Mouse (Mus musculus) A20 (cell line): ENCODE measurements around the gene Gm8994.
A peak's percentile ranks its signal among the peaks of the same experiment; 100 is the strongest.
"Not testable (repeated sequence)": the region's sequence is repeated elsewhere in the genome, so short reads cannot be mapped to it uniquely, and the experiment has no call there.

Experiments
- DNase-seq: peaks from one replicate; pipeline ENCODE4 v3.0.0-alpha.2; 2011; ENCODE audit warnings: low read depth, low spot score

The Gm8994 gene

DNA sequence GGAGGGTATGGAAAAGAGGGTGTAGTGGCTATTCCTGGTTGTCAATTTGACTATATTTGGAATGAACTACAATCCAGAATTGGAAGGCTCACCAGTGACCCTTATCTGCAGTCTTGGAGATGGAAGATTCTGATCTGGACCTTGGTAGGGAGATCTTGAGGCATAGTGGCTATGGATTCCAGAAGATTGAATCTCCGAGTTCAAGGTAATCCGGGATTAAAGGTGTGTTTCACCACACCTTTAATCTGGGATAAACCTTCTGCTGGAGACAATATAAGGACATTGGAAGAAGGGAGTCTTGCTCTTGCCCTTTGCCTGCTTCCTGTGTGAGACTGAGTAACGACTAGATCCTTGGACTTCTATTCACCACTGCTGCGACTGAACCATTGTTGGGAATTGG is at the start of gene Gm8994:
Gene Gm8994 (plus strand): TSS at position 301 of the 400 bp plus-strand sequence.
- not testable (repeated sequence) for DNase-seq

DNA sequence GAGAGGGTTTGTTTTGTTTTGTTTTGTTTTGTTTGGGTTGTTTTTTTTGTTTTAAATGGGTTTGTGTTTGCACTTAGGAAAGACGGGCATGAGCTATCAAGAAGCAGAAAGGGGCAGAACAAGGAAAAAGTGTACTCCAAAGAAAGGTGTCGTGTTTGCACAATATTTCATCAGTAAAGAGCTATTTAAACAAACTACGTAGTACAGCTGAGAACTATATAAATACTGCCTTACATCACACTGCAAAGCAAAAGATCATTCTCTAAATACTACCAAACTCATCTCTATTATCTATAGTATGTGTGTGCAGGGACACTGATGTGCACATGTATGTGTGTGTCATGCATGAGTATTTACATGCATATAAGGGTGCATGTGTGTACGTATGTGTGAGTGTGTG is 49.7 kb upstream of the Gm8994 start:
- no peak for DNase-seq

- DNase-seq = no peak
These were observed 42.8 kb upstream of the Gm8994 start for GRCm38 (mm10) chr6:136284565-136284964.

GRCm38 (mm10) chr6:136286180-136286579 is 41.2 kb upstream of the Gm8994 start:
- no peak for DNase-seq

DNA sequence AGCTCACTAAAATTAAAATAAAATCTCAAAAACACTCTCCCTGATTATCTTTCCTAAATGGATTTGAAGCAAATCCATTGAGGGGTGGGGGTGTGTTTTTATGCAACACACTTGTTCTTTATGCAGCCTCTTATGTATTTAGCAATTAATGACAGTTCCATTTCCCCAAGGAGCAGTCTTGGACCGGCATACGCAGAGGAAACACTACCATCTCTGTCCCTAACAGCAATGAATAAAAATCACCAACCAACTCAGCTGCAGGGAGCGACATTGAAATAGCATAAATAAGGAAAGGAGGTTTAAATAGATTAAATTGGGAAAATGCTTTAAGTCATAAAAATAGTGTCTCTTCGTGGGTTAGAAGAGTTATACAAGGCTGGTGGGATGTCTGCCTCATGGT is 40.8 kb upstream of the Gm8994 start:
- DNase-seq = no peak

- DNase-seq = no peak
These were observed 35.9 kb upstream of the Gm8994 start for GRCm38 (mm10) chr6:136291424-136291823.

- no peak for DNase-seq
These were observed 35.2 kb upstream of the Gm8994 start for GRCm38 (mm10) chr6:136291951-136292714.

DNA sequence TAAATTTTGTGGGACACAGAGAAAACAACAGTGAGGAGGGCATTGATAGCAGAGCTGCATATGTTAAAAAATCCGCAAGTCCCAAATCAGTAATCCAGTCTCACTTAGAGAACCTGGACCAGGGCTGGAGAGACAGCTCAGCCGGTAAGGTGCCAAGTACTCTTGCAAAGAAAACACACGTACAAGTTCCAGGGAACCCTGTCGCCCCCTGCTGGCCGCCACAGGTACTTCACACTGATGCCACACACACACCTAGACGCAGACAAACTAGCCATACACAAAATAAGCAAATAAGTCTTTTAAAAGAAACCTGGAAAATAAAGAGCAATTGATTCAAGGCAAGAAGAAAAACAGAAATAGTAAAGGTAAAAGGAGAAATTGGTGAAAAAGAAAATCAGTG is 33.6 kb upstream of the Gm8994 start:
- no peak for DNase-seq

DNA sequence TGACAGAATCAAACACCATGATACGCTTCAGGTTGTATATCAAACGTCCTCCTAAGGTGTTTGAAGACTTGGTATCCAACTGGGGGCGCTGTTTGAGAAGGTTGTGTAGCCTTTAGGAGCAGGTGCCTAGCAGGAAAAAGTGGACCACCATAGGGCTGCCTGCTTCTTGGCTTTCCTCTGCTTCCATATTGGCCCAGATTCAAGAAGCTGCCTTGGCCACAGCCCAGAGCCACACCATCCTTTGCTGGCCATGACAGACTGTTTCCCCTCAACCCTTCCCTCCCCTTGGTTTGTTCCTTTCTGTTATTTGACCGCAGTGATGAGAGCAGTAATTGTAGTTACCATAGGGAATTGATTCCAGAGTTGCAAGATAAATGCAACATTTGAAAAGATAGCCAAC is 31.5 kb upstream of the Gm8994 start:
- DNase-seq = no peak

DNA sequence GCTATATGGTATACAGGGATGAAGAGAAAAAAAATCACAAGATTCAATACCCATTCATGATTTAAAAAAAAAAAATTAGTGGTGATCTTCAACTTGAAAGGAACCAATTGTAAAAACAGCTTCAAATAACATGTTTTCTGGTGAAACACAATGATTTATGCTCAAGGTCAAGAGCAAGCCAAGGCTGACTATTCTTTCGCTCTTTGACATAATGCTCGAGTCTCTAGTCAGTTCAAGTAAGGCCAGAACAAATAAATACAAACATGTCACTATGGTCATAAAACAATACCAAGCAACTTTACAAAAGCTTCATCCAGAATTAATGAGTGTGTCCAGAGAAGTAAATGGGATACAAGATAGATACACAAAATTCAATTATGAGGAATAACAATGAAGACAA is 31.1 kb upstream of the Gm8994 start:
- DNase-seq = no peak

DNA sequence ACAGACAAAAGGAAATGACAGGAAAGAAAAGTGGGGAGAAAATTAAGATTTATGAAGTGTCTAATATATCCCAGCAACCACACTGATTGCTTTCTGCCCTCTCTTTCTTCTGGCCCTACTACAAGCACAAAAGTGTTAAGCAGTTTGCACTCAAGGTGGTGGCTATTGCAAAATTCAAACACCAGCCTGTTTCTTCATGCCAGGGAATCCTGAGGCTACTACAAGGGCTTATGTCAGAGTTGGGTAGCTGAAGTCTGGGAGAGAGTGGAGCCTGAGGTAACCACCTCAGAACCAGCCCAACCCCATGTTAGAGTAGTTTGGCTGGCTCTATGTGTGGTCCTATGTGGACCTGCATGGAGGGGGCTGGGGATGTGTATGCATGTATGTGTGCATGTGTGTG is 23.8 kb upstream of the Gm8994 start:
- DNase-seq = no peak

GRCm38 (mm10) chr6:136304369-136304988 is 22.9 kb upstream of the Gm8994 start:
- DNase-seq = no peak

- DNase-seq = no peak
These were observed 17.9 kb upstream of the Gm8994 start for GRCm38 (mm10) chr6:136309487-136309886.

GRCm38 (mm10) chr6:136328416-136328815 is 1.1 kb downstream of the Gm8994 start:
- DNase-seq = not testable (repeated sequence)

DNA sequence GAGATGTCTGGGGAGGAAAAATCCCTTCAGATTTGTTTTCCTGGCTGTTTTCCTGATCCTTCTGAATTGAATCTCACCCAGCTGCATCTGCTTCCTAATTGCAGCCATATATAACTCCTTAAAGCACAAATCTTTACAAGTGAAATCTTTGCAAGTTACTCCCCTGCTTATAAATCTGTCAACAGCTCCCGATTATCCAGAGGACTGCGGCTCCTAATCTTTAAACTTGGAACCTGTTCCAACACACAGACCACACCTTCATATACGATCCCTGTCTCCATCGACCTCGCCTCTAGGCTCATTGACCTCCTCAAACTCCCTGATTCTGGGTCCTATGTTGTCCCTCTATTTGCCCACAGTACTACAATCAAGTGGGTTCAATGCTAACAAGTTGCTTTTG is 13.3 kb downstream of the Gm8994 start:
- no peak for DNase-seq

DNA sequence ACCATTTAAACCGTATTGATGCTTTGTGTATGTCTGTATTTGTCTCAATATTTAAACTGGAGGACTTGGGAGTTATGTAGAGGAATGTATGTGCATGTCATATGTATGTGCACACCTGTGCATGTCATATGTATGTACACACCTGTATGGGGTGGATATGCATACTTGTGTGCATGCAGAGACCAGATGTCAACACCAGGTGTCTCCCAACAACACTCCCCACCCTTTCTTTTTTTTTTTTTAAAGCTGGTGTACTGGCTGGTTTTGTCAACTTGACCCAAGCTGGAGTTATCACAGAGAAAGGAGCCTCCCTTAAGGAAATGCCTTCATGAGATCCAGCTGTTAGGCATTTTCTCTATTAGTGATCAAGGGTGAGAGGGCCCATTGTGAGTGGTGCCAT is 13.8 kb downstream of the Gm8994 start:
- no peak for DNase-seq

GRCm38 (mm10) chr6:136343868-136344267 is 16.5 kb downstream of the Gm8994 start:
- no peak for DNase-seq

DNA sequence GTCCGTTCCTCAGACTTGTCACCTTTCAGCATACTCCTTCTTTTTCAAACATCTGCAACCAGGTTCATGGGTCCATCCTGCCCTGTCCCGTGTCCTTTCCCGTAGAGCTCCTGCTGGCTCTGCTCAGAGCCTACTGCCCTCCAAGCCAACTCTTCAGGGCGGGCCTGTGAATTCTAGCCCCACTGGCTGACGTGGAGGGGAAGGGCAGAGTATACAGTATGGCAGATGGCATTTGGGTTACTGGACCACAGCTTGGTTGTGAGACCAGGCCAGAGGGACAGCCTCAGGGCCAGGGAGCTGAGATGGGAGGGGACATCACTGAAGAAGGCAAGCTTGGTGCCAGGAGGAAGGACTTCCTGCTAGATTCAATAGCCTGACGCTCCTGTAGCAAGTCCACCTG is 17.7 kb downstream of the Gm8994 start:
- DNase-seq = no peak

DNA sequence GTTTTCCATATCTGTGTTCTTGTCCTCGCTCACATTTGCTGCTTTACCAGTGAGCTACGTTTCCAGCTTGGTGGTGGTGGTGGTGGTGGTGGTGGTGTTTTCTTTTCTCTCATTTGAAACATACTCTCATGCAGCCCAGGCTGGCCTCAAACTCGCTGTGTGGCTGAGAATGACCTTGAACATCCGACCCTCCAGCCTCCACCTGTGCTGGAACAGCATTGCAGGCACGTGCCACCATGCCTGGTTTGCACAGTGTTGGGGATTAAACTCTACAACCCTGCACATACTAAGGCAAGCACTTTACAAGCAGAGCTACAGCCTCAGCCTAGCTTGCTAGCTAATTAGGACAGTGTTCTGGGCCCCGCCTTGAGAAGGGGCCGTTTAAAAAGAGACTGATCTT is 18.3 kb downstream of the Gm8994 start:
- DNase-seq = no peak

- DNase-seq = no peak
These were observed 19.7 kb downstream of the Gm8994 start for GRCm38 (mm10) chr6:136347053-136347452.

GRCm38 (mm10) chr6:136347631-136348030 is 20.3 kb downstream of the Gm8994 start:
- DNase-seq = no peak

GRCm38 (mm10) chr6:136353399-136354184 is 26.3 kb downstream of the Gm8994 start:
- peak; percentile 48 for DNase-seq

GRCm38 (mm10) chr6:136358471-136358870 is 31.1 kb downstream of the Gm8994 start:
- no peak for DNase-seq
